Mouse (Mus musculus): Measurements from ENCODE around the gene Arl16. TPM values are rescaled to one million over a fixed set of nuclear protein-coding genes. Genes with fewer than 3 reads are reported as not detected.
A peak's percentile ranks its signal among the peaks of the same experiment; 100 is the strongest.

Gene Arl16
- total RNA-seq, 2 experiments from 2014 or later: 9.1 to 15.1 TPM

DNA sequence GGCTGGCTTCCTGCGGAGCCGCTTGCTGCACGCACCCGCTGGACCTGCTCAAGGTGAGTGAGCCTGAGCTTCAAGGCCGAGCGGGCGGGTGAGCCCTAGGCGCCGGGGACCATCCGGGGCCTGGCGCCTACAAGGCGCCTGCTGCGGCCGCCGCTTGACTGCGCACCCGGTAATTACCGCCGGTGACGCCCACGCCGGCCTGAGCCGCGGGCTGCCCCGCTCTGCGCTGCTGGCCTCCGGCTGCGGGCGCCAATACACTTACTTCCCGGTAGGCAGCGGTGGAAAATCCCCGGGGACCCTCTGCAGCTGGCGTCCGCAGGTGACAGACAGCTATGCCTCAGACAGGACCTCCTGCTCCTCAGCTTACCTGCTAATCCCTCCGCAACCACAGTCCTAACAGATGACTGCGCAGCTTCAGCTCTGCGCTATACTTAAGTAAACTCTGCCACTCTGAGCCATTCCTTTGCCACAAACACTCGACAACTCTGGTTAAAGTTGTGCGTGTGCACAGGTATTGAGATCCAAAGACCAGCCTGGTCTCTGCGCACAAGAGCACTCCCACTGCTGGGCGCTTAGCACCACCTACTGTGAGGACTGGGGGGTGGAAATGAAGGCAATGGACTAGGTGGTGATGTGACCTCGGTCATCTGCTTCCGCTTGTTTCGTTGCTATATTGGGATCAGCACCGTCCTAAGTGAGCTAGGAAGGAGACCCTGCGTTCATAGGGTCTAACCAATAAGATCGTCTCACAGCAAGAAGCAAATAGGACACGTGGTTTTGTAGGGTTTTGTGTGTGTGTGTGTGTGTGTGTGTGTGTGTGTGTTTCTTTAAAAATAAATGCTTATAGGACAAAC lies 24.8 kb upstream of the Arl16 start:
- peak; percentile 43 for ATAC-seq (ENCODE audit: poor library complexity, severe bottlenecking)

DNA sequence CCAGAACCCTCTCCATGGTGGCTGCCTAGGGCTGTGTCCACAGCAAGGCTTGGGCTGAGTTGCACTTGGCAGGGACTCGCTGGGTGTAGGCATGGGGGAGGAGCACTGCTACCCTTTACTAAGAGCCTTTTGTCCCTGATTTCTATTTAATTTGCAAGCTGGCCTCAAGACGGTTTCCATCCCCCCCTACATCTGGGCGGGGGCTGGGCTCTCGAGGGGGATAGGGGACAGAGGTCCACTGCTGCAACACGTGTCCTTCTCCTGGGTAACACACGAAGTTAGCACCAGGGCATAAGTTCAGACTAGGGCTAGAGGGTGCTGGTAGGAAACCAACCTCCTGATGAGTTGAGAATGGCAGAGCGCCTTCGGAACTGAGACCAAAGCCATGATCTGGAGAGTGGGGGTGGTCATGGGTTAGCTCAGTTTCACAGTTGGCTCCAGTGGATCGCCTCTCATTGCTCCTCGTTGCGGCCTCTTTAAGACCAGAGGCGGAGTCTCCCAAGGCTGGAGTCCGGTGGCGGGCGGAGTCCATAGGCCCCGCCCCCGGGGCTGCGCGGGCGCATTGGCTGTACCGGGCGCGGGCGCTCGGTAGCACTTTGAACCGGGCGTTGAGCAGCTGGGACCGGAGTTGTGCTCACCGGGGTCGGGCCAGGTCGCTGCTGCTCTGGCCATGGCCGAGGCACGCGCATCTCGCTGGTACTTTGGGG lies 24.1 kb upstream of the Arl16 start, which contains the start of gene Slc25a10:
Gene Slc25a10 (plus strand): TSS at position 524 of the 707 bp plus-strand sequence.
- ATAC-seq (ENCODE audit: poor library complexity, severe bottlenecking): peak; percentile 81

DNA sequence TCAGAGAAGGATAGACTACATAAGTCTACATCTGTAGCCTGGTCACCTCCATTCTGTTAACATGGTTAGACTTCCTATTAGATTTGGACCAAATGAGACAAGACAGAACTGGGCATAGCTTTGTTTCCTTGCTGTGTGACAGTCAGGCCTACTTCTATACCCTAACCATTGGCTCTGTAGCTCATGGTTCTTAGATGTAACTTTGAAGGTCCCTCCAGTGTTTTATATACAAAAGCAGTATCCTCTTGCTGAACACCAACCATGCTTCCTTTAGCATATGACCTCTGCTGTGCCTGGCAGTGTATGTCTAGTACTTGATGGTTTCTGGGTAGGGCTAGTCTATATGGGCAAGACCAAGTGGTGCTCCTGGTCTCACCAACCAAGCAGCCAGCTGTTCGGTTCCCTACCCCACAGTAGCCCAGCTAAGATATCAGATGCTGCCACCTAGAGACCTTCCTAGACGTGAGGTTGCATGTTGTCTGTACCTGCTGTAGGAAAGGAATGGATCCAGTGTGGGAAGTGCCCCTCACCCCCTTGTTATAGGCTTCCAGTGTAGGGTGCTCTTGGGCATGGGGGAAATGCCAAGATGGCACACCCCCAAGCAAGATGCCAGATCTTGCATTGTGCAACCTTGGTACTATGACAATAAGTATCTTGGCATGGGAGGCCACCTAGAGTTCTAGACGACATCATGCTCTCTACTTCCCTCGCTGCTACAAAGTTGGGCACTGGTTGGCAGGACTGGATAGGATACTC lies 23.1 kb upstream of the Arl16 start:
- ATAC-seq (ENCODE audit: poor library complexity, severe bottlenecking): no peak

DNA sequence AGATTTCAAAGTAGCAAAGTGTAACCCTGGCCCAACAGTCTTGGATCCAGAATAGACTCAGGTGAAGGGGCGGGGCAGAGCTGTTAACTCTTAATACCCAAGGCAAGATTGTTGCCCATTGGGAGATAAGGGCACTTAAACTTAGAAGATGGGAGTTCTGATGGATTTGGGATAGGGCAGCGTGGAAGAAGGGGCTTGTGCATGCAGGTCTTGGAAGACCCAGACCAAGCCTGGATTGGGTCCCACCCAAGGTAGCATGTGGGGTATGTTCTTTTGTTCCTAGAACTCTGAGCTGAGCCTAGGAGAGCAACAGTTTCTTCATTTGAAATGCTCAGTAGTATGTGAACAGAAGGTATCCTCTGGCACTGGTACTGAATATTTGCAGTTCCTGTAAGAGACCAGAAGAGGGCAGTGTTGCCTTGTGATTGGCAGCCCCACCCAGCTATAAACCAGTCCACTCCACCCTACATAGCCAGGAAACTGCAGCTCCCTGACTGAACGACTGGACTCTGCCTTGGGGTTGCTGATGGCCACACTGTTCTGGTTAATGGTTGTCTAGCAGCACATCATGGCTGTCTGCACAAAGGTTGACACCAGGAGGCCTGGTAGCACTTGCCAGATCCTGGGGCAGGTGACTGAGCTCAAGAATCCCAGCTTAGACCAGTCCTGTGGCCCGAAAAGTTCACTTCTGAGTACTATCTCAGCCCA lies 21.8 kb upstream of the Arl16 start:
- peak; percentile 61 for ATAC-seq (ENCODE audit: poor library complexity, severe bottlenecking)

DNA sequence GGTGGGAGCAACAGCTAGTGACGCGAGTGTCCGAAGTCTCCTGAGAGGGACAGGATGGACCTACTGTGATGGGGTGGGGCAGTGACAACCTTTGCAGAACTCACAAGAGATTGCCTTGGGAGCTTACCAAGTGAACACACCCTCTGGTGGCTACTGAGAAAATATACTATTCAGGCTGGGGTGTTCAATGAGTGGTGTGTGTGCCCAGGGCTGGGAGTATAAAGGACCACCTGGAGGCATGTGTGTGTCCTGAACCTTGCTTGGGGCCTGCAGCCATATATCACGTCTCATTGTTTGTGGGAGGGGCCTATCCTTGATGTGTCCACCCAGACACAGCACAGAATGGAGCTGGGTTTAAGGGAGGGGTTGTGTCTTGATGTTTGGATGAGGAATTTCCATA lies 21.1 kb upstream of the Arl16 start:
- no peak for ATAC-seq (ENCODE audit: poor library complexity, severe bottlenecking)

DNA sequence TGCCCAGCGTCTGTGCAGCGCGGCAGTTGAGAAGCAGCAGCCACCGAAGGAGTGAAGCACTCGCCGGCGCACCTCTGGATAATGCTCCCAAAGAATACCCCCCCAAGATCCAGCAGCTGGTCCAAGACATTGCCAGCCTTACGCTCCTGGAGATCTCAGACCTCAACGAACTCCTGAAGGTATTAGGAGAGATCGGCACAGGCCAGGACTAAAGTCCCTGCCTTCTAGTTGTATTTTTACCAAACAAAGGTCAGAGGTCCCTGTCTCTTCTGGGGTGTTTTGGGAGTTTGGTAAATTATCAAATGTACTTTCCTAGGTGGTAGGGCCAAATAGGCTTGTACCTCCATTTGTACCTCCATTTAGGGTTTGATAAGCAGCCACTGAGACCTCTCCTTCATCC lies 17.8 kb upstream of the Arl16 start:
- ATAC-seq (ENCODE audit: poor library complexity, severe bottlenecking): no peak

DNA sequence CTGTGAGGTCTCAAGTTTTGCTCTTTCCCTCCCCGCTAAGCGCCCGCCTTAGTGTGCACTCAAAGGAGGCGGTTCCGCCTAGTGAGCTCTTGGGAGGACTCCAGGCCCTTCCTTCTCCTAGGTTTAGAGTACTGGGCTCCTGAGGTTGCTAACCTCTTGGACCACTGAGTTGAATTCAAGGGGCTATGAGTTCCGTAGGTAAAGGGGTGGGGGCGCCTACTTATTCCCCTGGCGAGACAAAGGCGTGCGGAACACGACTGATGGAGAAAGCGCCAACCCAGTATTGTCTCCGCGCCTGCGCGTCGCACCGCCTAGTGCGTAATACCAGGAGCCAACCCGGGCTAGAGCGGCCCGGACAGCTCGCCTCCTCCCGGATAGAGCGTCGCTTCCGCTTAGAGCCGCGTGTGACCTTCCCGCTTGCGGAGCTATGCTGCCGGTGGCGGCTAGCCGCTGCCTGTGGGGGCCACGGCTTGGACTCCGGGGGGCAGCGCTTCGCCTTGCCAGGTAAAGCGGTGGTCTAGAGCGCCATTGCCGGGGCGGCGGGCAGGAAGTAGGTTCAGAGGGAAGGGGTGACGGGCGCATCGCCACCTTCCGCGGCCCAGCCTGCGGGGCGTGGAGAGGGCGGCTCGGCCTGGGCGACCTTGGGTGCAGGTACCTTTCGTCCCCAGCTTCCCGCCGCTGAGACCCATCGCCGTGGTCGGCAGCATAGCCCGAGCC lies 17.0 kb upstream of the Arl16 start, which contains the start of gene Mrpl12:
Gene Mrpl12 (plus strand): TSS at position 349 of the 717 bp plus-strand sequence.
- peak; percentile 92 for ATAC-seq (ENCODE audit: poor library complexity, severe bottlenecking)

DNA sequence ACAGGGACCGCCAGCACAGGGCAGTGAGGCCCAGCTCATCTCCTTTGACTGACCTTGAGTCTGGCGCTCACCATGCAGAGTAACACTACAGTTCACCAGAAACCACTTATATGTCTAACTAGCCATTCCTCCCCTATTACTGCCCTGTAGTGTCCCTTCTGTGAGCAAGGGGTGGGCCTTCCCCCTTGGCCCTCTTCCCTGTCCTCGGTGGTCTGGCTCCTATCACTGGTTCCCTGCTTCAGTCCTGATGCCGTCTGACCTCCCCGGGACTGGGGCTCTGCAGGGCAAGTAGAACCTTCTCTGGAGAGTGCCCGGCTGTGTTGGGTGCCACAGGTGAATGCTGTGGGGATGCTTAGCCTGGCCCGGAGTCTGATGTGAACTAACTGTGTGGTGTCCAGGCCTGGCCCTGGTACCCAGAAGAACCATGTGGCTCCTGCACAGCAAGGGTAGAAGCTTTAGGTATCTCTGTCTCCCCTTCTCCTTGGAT lies 16.1 kb upstream of the Arl16 start:
- ATAC-seq (ENCODE audit: poor library complexity, severe bottlenecking): no peak

DNA sequence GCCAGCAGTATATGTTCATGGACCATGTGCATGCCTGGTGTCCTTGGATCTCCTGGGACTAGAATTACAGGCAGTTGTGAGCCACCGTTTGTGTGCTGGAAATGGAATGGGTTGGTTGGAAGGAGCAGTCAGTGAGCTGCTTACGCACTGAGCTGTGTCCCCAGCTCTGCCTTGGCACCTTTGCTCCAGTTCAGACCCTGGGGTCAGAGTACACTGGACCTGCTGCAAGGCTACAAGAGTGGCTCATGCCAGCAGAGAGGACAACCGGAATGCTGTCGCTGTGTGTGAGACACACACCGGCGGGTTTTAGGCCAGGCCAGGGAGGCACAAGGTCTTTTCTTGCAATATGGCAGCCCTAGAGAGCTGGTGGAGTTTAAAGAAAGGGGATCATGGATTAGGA lies 4.6 kb upstream of the Arl16 start:
- ATAC-seq (ENCODE audit: poor library complexity, severe bottlenecking): no peak

DNA sequence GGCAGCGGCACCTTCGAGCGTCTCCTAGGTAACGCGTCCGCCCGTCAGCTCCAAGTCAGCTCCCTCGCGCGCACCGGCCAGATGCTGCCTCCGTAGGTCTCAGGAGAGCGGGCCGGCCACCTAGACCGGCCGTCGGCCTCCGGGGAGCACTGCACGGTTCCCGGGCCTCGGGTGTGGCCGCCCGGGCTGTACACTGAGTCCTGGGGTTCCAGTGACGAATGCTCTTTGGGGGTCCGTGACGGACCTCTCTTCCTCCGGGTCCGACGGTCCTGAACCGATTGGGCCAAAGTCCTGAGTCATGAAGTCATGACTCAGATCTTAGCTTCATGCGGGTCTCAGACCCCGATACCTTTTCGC lies 307 bp upstream of the Arl16 start:
- no peak for ATAC-seq (ENCODE audit: poor library complexity, severe bottlenecking)

DNA sequence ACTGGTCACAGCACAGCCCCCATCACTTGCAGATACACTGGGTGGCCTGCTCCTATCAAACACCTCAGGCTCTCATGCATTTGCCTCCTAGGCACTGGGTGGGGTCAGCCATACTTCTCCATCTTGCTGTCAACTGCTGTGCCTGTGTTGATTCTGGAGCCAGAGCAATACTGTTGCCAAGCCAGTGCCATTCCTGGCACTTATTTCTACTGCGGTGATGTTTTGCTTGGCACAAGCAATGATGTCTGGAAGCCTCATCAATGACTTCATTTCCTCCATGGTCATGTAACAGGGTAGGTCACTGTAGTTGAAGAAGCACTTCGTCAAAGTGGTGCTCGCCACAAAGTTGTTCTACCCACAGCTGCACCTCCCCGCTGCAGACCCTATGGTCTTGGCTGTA lies 1.9 kb downstream of the Arl16 start:
- no peak for ATAC-seq (ENCODE audit: poor library complexity, severe bottlenecking)

DNA sequence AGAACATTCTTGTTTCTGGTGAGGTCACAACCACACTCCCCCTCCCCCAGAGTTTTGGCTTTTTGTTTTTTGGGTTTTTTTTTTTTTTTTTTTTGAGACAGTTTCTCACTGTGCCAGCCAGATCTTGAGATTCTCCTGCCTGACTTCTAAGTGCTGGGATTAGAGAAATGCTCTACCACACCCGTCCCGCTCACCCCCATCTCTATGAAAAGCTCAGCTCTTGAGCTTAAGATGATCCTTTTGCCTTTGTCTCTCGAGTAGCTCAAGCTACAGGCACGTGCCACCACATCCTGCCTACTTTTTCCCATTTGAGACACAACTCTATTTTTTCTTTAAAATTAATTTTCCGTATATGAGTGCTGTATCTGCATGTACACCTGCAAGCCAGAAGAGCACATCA lies 3.0 kb downstream of the Arl16 start:
- no peak for ATAC-seq (ENCODE audit: poor library complexity, severe bottlenecking)

DNA sequence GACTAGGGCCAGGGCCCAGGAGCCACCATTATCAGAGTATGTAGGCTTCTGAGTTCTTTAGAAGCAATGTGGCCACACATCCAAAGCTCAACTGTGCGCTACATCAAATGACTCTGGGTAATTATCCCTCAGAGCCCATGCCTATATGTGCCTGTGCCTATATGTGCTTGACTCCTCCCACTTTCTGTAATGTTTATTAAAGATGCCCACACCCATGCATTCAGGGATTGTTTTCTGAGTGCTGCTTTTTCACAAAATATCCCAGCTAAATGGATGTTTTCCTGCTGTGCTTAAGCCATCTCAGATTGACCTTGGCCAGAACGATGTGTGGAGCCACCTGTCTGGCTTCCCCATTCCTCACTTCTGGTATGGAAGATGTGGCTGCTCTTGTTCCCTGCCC lies 3.9 kb downstream of the Arl16 start:
- no peak for ATAC-seq (ENCODE audit: poor library complexity, severe bottlenecking)

DNA sequence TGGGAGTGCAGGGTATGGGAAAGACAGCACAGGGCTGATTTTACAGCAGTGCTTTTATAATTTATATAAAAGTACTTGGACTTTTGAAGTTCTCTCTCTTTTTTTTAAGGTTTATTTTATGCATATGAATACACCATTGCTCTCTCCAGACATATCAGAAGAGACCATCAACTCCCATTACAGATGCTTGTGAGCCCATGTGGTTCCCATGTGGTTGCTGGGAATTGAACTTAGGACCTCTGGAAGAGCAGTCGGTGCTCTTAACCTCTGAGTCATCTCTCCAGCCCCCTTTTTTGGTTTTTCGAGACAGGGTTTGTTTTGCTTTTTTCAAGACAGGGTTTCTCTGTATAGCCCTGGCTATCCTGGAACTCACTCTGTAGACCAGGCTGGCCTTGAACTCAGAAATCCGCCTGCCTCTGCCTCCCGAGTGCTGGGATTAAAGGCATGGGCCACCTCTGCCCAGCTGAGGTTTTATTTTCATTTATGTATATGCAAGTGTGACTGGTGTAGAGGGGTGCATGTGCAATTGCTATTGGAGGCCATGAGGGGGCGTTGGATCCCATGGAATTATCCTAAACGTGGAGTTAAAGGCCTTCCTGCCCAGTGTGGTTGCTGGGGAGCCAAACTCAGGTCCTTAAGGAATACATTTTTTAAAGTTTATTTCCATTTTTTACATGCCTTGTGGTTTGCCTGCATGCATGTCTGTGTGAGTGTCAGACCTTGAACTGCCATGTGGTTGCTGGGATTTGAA lies 8.4 kb downstream of the Arl16 start:
- no peak for ATAC-seq (ENCODE audit: poor library complexity, severe bottlenecking)

DNA sequence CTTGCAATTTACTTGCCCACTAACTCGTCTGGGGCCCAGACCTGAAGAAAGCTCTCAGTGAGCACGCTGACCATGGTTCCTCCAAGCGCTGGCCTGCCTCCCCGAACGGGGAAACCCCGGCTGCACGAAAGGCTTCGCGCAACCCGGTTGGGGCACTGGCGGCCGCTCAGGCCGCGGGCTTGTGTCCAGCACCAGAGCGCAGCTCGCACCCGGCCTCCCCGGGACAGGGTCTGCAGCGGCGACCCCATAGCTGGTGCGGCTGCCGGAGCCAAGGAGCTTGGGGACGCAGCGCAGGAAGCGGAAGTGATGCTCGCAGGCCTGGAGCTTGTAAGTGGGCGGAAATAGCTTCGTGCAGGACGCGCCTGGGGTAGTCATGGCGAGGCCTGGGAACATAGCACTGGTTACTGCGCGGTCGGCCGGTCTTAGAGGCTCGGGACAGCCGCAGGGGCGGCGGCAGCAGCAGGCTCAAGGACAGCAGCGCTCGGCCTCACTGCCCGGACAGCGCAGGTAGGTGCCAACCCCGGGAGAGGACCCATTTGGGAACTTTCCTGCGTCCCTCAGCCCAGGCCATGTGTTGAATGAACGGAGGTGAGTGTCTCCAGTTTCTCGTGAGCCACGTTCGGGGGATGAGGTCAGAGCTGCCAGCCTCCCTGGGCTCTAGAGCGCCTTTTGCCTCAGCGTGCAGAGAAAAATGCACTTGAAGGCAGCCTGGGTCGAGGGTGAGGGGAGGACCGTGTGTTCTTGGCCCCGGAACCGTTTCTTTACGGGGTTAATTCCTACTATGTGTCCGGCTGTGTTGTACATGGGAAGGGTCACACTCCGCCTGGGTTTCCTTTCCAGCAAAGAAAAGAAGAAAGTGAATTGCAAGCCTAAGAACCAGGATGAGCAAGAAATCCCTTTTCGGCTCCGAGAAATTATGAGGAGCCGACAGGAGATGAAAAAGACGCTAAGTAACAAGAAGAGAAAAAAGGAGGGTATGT lies 9.3 kb downstream of the Arl16 start, which contains the start of the genes Oxld1 and Ccdc137:
Gene Oxld1 (minus strand): TSS at position 297 of the 980 bp plus-strand sequence.
Gene Ccdc137 (plus strand): TSS at position 344 of the 980 bp plus-strand sequence.
- ATAC-seq (ENCODE audit: poor library complexity, severe bottlenecking): peak; percentile 96

DNA sequence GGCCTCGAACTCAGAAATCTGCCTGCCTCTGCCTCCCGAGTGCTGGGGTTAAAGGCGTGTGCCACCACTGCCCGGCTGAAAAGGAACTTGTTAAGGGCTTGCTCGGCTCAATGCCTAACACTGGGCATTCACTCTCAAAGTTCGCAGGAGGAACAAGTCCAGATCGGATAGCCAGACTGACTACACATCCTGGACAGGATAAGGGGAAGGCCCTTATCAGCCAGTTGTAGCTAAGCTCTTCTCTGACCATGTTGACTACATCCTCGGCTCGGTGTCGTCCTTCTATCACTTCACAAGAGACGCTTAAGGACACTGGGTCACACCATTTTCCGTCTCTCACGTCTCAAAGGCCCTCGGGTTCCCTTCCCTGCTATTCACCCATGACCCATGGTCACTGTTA lies 10.0 kb downstream of the Arl16 start:
- peak; percentile 34; the same call in 1 of the 2 replicates for ATAC-seq (ENCODE audit: poor library complexity, severe bottlenecking)

DNA sequence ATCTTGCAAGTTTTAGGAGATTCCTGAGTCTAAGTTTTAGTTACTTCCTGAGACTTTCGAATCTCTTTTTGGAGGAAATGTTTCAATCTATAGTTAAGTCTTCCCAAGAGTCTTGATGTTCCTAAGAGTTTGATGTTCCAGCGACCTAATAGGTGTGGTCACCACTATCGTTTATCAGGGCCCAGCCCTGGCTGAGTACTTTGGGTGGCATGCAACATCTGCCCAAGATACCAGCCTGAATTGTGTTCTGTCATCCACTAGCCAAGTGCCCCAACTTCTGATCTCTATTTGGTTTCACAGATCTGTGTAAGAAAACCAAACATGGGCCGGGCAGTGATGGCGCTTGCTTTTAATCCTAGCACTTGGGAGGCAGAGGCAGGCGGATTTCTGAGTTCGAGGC lies 12.0 kb downstream of the Arl16 start:
- no peak for ATAC-seq (ENCODE audit: poor library complexity, severe bottlenecking)

DNA sequence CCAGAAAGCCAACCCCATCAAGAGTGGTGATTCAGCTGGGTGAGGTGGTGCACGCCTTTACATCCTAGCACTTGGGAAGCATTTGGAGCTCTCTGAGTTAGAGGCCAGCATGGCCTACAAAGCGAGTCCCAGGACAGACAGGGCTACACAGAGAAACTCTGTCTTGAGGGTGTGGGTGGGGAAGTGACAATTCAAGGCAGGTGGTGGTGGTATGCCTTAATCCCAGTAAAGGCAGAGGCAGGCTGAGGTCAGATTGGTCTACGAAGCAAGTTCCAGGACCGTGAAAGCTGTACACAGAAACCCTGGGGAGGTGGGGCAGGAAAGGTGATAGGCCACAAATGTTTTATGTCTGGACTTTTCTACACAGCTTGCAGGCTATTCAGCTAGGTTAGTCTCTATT lies 12.4 kb downstream of the Arl16 start:
- no peak for ATAC-seq (ENCODE audit: poor library complexity, severe bottlenecking)

Data from megakaryocyte, adult 5-6 weeks (primary cell).